Mouse (Mus musculus) leukemia stem cell, adult 10-12 weeks (primary cell): ENCODE measurements around the gene 4930415L06Rik. TPM values are rescaled to one million over a fixed set of nuclear protein-coding genes. Genes with fewer than 3 reads are reported as not detected.

ENCODE experiments used
- polyA plus RNA-seq: library from polyadenylated mRNA; stranded (reverse); fragments of >175 nt; gene quantifications from 2 replicates; pipeline ENCODE4 v1.2.3, GENCODE M21; 2012; ENCODE audit warnings: low replicate concordance

4930415L06Rik gene
- polyA plus RNA-seq: not detected in 2 replicates

DNA sequence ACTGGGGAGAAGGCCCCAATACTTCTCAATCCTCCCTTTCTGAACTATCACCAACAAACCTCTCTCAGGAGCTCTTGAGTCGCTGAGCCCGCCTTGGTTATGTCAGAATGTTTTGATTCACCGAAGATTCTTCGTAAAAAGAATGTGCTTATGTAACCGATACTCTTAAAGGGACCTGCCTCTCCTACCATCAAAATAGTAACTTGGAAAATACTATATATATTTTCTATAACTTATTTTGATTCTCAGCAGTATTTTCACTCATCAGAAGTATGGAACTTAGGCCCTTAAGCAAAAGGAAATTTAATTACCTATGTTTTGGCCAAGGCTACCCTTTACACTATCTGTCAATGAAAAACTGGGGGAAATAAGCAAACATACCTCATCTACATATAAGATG, at the start of gene 4930415L06Rik:
TSS of gene 4930415L06Rik (minus strand) at position 101 of the 400 bp plus-strand sequence.

Other genes starting within 250 kb of the 4930415L06Rik start
- gene 4932429P05Rik, start 180.6 kb downstream of the 4930415L06Rik start, polyA plus RNA-seq: not detected in 2 replicates